Mouse (Mus musculus) right cerebral cortex, postnatal 25 days (tissue): ENCODE data around the gene Nap1l5.
"Not testable (repeated sequence)": the region's sequence is repeated elsewhere in the genome, so short reads cannot be mapped to it uniquely, and the experiment has no call there.

Experiments used
- DNase-seq: peaks from one replicate; pipeline ENCODE4 v3.0.0; 2022

Nap1l5 gene

GRCm38 (mm10) chr6:58903171-58903570 is 3.7 kb downstream of the Nap1l5 start:
- peak; percentile 37 for DNase-seq

- DNase-seq, result no peak
Measured at GRCm38 (mm10) chr6:58900536-58900935, 6.3 kb downstream of the Nap1l5 start.

GRCm38 (mm10) chr6:58899076-58899475 is 7.8 kb downstream of the Nap1l5 start:
- DNase-seq, result no peak

GRCm38 (mm10) chr6:58896648-58897047 is 10.2 kb downstream of the Nap1l5 start:
- DNase-seq, result no peak

- DNase-seq, result no peak
Measured at GRCm38 (mm10) chr6:58894994-58895393, 11.9 kb downstream of the Nap1l5 start.

GRCm38 (mm10) chr6:58893307-58893706 is 13.6 kb downstream of the Nap1l5 start:
- no peak for DNase-seq

- DNase-seq, result no peak
Measured at GRCm38 (mm10) chr6:58889917-58890316, 17.0 kb downstream of the Nap1l5 start.

- DNase-seq, result no peak
Measured at GRCm38 (mm10) chr6:58882271-58882670, 24.6 kb downstream of the Nap1l5 start.

- DNase-seq, result no peak
Measured at GRCm38 (mm10) chr6:58881363-58881762, 25.5 kb downstream of the Nap1l5 start.

GRCm38 (mm10) chr6:58880861-58881260 is 26.0 kb downstream of the Nap1l5 start:
- DNase-seq, result no peak

GRCm38 (mm10) chr6:58879987-58880386 is 26.9 kb downstream of the Nap1l5 start:
- DNase-seq, result no peak

- no peak for DNase-seq
Measured at GRCm38 (mm10) chr6:58879572-58879971, 27.3 kb downstream of the Nap1l5 start.

GRCm38 (mm10) chr6:58867858-58868257 is 39.0 kb downstream of the Nap1l5 start:
- not testable (repeated sequence) for DNase-seq

- DNase-seq, result no peak
Measured at GRCm38 (mm10) chr6:58863631-58864235, 43.1 kb downstream of the Nap1l5 start.

- DNase-seq, result no peak
Measured at GRCm38 (mm10) chr6:58862446-58862993, 44.4 kb downstream of the Nap1l5 start.

- no peak for DNase-seq
Measured at GRCm38 (mm10) chr6:58859517-58859916, 47.4 kb downstream of the Nap1l5 start.

GRCm38 (mm10) chr6:58856494-58856893 is 50.4 kb downstream of the Nap1l5 start:
- DNase-seq, result no peak

GRCm38 (mm10) chr6:58855676-58856367 is 51.1 kb downstream of the Nap1l5 start:
- no peak for DNase-seq
